ENCODE assay signal across 8 mouse cellular contexts in genomic region chr13:69531431-69531830, GRCm38 (mm10). TPM values are rescaled to one million over a fixed set of nuclear protein-coding genes. Genes with fewer than 3 reads are reported as not detected.
DNase-seq lines count a peak whose midpoint lies in the region; ATAC-seq lines count a peak whose summit lies in the region.
"Had no signal": no experiment of that assay in that cellular context is flagged by ENCODE, and none has a peak within 500 bp of the region (broad histone marks: within the 10 kb centered on the region; RNA-seq: fewer than 3 reads in every experiment).

No protein-coding gene starts in this region.

- H3K9ac ChIP-seq in lung, embryonic 15.5 days = peak overlapping the region; percentile 32; the same call in 1 of the 2 replicates
- peak overlapping the region; percentile 22 for H3K9ac ChIP-seq in forebrain, embryonic 16.5 days (replicated peaks; ENCODE audit: low read depth, low read length)
- H3K9ac ChIP-seq in liver, embryonic 11.5 days (ENCODE audit: low read depth, low read length) = no peak overlapping the region
- peak overlapping the region; percentile 92 for H3K9ac ChIP-seq in stomach, embryonic 16.5 days (ENCODE audit: low read length)

- peak overlapping the region; percentile 77 for H3K4me2 ChIP-seq in lung, embryonic 15.5 days
- peak overlapping the region; percentile 83 for H3K4me2 ChIP-seq in forebrain, embryonic 16.5 days (ENCODE audit: low read length)
- H3K4me2 ChIP-seq in liver, embryonic 11.5 days = peak overlapping the region; percentile 96
- peak overlapping the region; percentile 90 for H3K4me2 ChIP-seq in stomach, embryonic 16.5 days (ENCODE audit: low read depth, low read length)

- no peak for DNase-seq in lung, postnatal 36 days
- no peak for DNase-seq in liver, embryonic 11.5 days (ENCODE audit: low spot score)
- DNase-seq in spleen, adult 18-20 months = no peak
- DNase-seq in retina, postnatal 1 day = no peak
- DNase-seq: adrenal gland, adult 2 months had no signal

- H3K9me3 ChIP-seq in lung, embryonic 15.5 days = no peaks in the 10 kb centered on the region
- H3K9me3 ChIP-seq in forebrain, embryonic 16.5 days (ENCODE audit: control insufficient read depth, low read length) = no peaks in the 10 kb centered on the region
- H3K9me3 ChIP-seq in liver, embryonic 11.5 days (ENCODE audit: control insufficient read depth, low read length) = no peaks in the 10 kb centered on the region
- H3K9me3 ChIP-seq in stomach, embryonic 16.5 days (replicated peaks; ENCODE audit: control insufficient read depth, low read length) = no peaks in the 10 kb centered on the region

- H3K27ac ChIP-seq in lung, embryonic 15.5 days = no peak overlapping the region
- H3K27ac ChIP-seq in forebrain, embryonic 16.5 days (ENCODE audit: low read length) = no peak overlapping the region
- H3K27ac ChIP-seq in liver, embryonic 11.5 days (ENCODE audit: low read depth, low read length) = no peak overlapping the region
- H3K27ac ChIP-seq in stomach, embryonic 16.5 days (ENCODE audit: low read length) = no peak overlapping the region

- WGBS in lung, embryonic 15.5 days = 33% methylated on average over 6 of the region's 6 CpGs
- 40% methylated on average over 6 of the region's 6 CpGs for WGBS in forebrain, embryonic 16.5 days
- WGBS in liver, embryonic 11.5 days = 52% methylated on average over 6 of the region's 6 CpGs
- 42% methylated on average over 6 of the region's 6 CpGs for WGBS in stomach, embryonic 16.5 days

- peaks cover 53% of the 10 kb centered on the region for H3K4me1 ChIP-seq in lung, embryonic 15.5 days
- peaks cover 57% of the 10 kb centered on the region for H3K4me1 ChIP-seq in forebrain, embryonic 16.5 days (replicated peaks; ENCODE audit: control insufficient read depth, insufficient read depth, low read length)
- peaks cover 44% of the 10 kb centered on the region for H3K4me1 ChIP-seq in liver, embryonic 11.5 days (replicated peaks; ENCODE audit: control insufficient read depth, insufficient read depth, low read length)
- H3K4me1 ChIP-seq in stomach, embryonic 16.5 days (ENCODE audit: control insufficient read depth, insufficient read depth, low read length) = peaks cover 50% of the 10 kb centered on the region

- H3K36me3 ChIP-seq in lung, embryonic 15.5 days = peaks cover 11% of the 10 kb centered on the region
- peaks cover 2% of the 10 kb centered on the region; the same call in 1 of the 2 replicates for H3K36me3 ChIP-seq in forebrain, embryonic 16.5 days (ENCODE audit: control insufficient read depth, insufficient read depth)
- peaks cover 6% of the 10 kb centered on the region; the same call in 1 of the 2 replicates for H3K36me3 ChIP-seq in liver, embryonic 11.5 days (ENCODE audit: control insufficient read depth, insufficient read depth, low read length)
- H3K36me3 ChIP-seq in stomach, embryonic 16.5 days (ENCODE audit: control insufficient read depth, insufficient read depth, low read length) = peaks cover 5% of the 10 kb centered on the region; the same call in 1 of the 2 replicates

- H3K27me3 ChIP-seq in lung, embryonic 15.5 days = no peaks in the 10 kb centered on the region
- H3K27me3 ChIP-seq in forebrain, embryonic 16.5 days (replicated peaks; ENCODE audit: control insufficient read depth, insufficient read depth, low read length) = no peaks in the 10 kb centered on the region
- H3K27me3 ChIP-seq in liver, embryonic 11.5 days (replicated peaks; ENCODE audit: control insufficient read depth, insufficient read depth, low read length) = no peaks in the 10 kb centered on the region
- H3K27me3 ChIP-seq in stomach, embryonic 16.5 days (ENCODE audit: control insufficient read depth, insufficient read depth, low read length) = no peaks in the 10 kb centered on the region

- H3K4me3 ChIP-seq in lung, embryonic 15.5 days = peak overlapping the region; percentile 66
- H3K4me3 ChIP-seq in forebrain, embryonic 16.5 days (replicated peaks; ENCODE audit: low read length) = peak overlapping the region; percentile 81
- peak overlapping the region; percentile 98 for H3K4me3 ChIP-seq in liver, embryonic 11.5 days (ENCODE audit: low read depth, low read length)
- H3K4me3 ChIP-seq in stomach, embryonic 16.5 days (replicated peaks; ENCODE audit: low read length) = peak overlapping the region; percentile 77

- no peak for ATAC-seq in lung, embryonic 15.5 days (ENCODE audit: borderline replicate concordance, extremely low read depth, low FRiP score, low TSS enrichment)
- ATAC-seq in forebrain, embryonic 16.5 days = no peak
- ATAC-seq in liver, embryonic 11.5 days (replicated peaks; ENCODE audit: low FRiP score) = no peak
- ATAC-seq in stomach, embryonic 16.5 days (ENCODE audit: insufficient read depth, low FRiP score) = no peak

RNA-seq across cellular contexts. Expression of gene Nsun2, which starts 2.1 kb away (rescaled TPM):
- polyA plus RNA-seq in lung, embryonic 15.5 days (2015; fragmentation: Nextera tagmentation; extraction: Ambion mirVana) = 112 and 113 TPM in 2 replicates
- 90.8 and 95.3 TPM in 2 replicates for polyA plus RNA-seq in forebrain, embryonic 16.5 days (2015; fragmentation: Nextera tagmentation; extraction: Ambion mirVana)
- polyA plus RNA-seq in liver, embryonic 11.5 days (2014; fragmentation: Nextera tagmentation; extraction: Ambion mirVana) = 278 and 320 TPM in 2 replicates
- polyA plus RNA-seq in stomach, embryonic 16.5 days (2015; fragmentation: Nextera tagmentation; extraction: Ambion mirVana) = 108 and 114 TPM in 2 replicates

RNA-seq across cellular contexts. Expression of gene Tent4a, which starts 3.0 kb away (rescaled TPM):
- polyA plus RNA-seq in lung, embryonic 15.5 days (2015; fragmentation: Nextera tagmentation; extraction: Ambion mirVana) = 5.3 and 5.7 TPM in 2 replicates
- polyA plus RNA-seq in forebrain, embryonic 16.5 days (2015; fragmentation: Nextera tagmentation; extraction: Ambion mirVana) = 7.5 and 9.0 TPM in 2 replicates
- 5.3 and 6.2 TPM in 2 replicates for polyA plus RNA-seq in liver, embryonic 11.5 days (2014; fragmentation: Nextera tagmentation; extraction: Ambion mirVana)
- 4.3 and 4.8 TPM in 2 replicates for polyA plus RNA-seq in stomach, embryonic 16.5 days (2015; fragmentation: Nextera tagmentation; extraction: Ambion mirVana)
